Mouse (Mus musculus) adrenal gland, adult (tissue): Measurements from ENCODE around the gene Anxa4.

Source experiments
- DNase-seq, 2 experiments: peaks; one replicate each; pipeline ENCODE4 v3.0.0; 2022 to 2023; ENCODE audit warnings: low spot score in 1 of 2; ENCODE audit not compliant: inconsistent age in 2 of 2

Gene Anxa4

DNA sequence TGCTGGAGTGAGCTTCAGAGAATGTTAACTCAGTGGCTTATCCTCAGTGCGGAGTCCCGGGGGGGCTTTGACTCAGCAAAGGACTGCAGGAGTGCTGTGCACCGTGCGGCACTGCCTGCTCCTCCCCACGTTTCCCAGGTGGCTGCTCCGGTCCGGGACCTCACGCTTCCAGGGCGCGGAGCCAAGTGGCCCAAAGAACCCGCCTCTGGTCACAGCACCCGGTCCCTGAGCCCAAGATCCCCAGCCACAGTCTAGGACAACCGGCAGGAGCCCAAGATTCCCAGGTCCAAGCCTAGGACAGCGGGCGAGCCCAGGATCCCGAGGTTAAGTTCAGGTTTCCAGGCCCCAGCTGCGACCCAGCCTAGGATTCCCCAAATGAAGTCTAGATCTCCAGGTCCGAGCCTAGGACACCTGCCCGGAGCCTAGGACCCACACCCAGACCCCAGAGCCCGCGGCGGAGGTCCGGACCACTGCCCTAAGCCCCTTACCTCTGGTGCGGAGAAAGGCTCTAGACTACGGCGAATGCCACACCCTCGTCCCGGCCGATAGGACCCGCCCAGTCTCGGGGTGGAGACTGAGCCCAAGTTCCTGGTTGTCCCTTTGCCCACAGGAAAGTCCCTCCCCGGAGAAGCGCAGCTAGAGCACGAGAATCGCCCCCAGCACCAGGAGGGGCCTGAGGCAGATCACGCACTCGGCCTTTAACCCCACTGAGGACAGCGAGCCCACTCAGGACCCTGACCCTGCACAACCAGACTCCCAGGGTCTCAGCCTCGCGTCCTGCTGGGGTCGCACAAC lies at the start of gene Anxa4:
Gene Anxa4 (minus strand): TSS at position 564 of the 795 bp plus-strand sequence.
- DNase-seq, result peak; percentile 88 to 95

DNA sequence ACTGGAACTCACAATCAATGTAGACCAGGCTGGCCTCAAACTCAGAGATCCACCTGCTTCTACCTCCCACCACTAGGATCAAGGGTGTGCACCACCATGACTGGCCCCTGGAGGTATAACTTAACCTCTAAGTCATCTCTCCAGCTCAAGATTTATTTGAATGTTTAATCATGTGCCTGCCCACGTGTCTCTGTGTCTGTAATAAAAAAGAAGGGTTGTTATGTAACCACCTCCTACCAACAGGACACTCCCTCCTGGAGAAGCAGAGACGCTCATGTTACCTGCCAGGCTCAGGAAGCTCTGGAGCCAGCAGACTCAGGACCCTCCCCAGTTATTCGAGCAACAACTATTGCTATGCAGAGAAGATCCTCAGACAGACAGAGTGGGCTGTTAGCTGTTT lies 48.6 kb upstream of the Anxa4 start:
- no peak for DNase-seq

DNA sequence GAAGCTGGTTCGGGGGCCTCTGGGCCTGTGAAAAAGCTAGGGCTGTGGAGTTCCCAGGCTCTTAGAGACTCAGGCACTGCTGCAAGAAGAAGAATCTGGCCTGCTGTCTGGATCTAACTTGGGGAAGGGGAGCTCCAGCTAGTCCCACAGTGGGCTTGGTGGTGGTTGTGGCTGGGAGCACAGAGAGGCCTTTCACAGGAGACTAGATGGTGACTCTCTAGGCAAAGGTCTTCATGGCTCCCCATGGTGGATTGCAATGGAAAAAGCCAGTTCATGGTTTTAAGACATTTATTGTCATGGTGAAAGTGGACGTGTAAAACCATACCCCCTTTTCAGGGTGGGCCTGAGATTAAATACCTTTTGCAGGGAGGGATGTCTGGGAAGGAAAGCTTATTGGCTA lies 45.7 kb upstream of the Anxa4 start:
- DNase-seq, result no peak

DNA sequence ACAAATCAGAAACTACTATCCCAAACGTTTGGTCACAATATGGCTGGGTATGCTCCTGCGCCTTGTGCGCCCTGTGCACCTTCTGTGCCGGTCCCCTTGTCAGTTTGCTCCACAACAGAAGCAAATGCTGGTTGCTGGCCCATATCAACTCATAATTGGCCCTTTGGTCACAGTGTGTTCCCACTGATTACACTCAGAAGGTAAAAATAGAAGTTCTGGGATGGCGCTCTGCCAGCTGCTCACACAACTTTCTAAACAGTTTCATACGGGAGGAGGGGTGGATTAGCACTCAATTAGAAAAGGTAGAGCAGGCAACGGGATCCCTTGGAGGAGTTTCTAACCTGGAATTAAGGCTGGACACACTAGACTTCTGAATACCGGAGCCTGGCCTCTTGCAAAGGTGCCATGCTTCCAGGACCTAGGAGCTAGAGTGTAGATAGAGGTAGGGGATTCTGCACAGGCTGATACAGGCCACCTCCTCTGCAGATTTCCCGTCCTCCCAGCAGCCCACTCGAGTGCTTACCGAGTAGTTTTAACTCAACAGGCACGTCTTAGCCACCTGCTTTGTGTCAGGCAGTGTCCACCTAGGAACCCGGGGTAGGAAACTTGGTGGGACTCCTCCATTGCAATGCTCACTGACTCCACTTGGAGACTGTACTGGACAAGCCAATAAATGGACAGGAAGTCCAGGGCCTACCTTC lies 39.6 kb upstream of the Anxa4 start:
- DNase-seq, result peak; percentile 62 to 63

DNA sequence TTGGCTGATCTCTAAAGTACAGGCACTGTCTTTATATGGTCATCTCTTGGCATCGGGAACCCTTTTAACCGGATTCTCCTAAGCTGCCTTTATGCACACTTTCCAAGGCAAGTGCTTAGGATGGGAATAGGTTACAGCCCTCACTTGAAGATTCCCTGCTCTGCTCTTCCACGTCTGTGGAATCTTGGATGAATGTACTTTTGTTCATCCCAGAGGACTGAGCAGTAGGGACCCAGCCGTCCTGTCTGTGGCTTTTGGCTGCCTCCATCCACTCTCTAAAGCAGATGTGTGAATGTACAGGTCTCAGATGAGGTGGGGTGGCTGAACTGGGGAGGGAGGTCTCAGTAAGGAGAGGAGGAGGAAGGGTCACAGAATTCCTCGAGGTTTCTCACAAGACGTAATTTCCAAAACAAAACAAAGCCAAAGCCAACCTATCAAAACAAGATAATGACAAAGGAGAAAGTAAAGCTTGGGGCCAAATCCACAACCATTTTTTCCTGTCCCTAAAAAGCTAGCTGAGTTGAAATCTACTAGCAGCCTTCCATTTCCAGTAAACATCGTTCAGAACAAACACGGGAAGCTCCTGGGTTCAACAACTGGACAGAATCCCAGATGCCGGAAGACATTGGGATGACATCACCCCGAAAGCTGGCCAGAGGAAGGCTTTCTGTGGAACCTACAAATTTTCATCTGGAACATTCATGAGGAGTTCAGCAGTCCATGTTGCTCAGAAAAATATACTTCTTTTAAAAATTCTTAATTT lies 37.5 kb upstream of the Anxa4 start:
- no peak for DNase-seq

DNA sequence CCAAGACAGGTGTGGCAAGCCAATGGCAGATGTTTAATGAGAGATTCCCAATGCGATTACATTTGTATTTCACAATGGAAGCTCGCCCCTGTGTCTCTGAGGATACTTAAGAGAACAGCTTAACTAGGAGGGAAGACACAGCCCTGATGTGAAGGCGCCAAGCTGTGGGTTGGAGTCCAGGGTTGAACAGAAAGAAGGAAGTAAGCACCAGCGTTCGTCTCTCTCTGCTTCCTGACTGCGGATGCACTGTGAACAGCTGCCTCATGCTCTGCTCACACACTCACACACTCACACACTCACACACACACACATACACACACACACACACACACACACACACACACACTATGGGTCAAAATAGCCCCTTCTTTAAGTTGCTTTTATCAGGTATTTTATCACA lies 36.4 kb upstream of the Anxa4 start:
- no peak for DNase-seq

DNA sequence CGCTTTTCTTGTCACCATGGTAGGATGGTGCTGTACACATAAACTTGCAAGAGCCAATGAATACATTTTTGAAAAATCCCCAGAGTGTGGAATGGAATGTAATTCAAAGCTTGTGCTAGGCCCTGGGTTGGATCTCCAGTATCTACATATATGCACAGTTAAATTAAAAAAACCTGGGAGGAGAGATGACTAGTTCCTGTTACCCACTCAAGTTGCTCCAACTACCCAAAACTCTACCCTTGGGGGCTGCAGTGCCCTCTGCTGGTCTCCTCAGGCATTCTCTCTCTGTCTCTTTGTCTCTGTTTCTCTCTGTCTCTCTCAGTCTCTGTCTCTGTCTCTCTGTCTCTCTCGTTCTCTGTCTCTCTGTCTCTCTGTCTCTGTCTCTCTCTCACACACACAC lies 34.0 kb upstream of the Anxa4 start:
- DNase-seq, result no peak

DNA sequence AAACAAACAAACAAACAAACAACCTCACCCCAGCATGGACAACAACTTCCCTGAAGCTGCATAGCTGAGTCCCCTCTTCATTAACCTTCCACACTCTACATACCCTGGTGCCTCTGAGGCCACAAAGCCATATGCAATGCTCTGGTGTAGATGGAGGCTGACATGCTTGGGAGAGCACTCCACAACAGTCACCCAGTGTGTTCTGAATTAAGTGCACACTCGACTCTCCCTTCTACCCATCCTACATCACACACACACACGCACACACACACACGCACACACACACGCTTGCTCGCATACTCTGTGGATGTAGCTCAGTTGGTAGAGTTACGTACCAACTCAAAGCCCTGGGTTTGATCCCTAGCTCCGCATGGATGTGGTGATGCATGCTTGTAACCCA lies 31.0 kb upstream of the Anxa4 start:
- no peak for DNase-seq

DNA sequence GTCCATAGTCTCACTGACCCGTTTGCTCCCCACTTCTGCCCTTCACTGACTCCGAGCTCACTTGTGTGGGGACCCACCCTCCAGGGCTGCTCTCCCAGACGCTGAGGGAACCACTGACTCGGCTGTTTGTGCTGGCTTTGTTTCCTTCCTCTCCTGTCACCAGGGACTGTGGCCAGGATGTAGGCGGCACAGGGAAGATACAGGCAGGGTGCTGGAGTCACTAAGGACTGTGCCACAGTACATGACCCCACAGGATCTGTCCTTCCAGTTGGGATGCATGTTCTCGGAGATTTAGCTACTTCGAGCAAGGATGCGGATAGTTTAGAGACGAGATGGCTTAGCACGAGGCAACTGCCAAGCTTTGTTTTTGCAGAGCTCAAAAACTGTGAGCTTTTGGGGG lies 30.4 kb upstream of the Anxa4 start:
- DNase-seq, result peak; percentile 49 to 65

DNA sequence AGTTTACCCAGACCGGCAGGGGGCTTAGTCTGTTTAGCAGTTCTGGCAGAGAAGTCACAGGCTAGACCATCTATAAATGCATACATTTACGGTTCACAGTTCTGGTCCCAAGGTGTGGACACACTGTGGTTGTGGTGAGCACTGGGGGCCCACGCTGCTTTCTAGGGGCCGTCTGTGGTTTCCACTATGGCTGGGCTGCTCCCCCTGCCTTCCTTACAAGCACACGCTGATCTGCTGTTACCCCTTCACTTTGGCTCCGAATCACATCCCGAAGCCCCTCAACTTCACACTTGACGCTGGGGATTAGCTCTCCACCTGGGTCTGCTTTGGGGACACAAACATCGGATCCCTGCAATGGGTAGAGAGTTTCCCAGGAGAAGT lies 29.7 kb upstream of the Anxa4 start:
- DNase-seq, result no peak

DNA sequence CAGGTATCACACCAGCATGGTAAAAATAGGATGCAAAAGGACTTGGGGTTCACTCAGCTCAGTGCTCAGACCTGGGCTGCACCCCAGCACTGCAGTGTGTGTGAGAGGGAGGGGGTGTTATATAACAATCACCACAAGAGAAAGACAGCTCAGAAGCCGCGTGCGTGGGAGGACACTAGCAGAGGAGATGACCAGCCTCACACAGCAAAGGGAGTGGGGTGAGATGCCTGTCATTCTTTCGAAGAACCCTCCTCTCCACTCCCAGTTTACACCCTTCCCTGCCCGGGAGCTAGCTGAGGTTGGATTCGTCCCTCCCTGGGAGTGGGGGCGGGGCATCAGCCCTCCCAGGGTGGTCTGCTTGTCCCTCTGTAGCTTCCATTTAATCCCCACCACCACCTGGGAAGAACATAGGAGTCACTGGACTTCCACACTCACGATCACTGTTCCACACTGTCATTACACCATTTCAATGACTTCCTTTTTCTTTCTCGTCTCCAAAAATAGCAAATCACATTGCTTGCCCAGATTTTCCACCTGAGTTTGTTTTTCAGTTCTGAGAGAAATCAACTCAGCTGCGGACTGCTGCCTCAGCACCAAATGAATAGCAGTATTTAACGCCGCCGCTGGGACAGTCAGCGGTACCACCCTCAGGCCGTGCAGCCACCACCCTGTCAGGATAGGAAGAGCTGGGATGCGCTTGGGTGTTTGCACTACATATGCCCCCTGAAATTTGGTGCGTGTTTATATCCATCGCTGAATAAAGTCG lies 29.1 kb upstream of the Anxa4 start:
- peak; percentile 73 to 86 for DNase-seq

DNA sequence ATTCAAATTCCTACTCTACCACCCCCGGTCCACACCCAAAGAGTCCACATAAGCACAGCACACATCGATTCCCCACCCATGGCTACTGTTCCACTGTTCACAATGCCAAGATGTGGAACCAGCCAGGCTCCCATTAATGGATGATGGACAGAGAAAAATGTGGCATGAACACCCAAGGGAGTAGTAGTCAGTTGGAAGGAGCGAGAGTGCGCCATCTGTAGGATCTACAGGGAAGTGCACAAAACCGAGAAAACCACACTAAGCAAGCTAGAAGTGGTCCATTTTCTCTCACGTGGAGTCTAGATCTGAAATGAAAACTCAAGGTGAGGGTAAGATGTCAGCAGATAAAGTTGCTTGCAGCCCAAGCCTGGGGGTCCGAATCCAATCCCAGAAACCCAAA lies 27.3 kb upstream of the Anxa4 start:
- DNase-seq, result peak in 1 of 2 experiments; percentile 65

DNA sequence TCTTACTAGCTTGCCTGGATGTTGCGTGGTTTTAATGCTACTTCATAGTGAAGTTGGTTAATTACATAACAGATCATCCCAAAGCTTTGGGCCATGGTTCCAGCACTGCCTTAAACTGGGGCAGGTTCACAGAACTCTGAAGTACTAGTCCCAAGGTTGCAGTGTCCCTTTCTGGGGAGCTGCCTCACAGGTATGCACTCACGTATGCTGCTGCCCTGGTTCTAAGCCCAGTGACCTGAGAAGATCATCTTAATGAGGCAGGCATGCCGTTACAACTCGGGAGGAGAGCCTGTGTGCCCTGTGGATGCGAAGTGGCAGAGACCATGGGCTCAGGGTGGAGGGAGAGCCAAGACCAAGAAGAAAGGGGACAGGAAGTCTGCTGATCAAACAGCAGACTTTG lies 26.5 kb upstream of the Anxa4 start:
- DNase-seq, result no peak

DNA sequence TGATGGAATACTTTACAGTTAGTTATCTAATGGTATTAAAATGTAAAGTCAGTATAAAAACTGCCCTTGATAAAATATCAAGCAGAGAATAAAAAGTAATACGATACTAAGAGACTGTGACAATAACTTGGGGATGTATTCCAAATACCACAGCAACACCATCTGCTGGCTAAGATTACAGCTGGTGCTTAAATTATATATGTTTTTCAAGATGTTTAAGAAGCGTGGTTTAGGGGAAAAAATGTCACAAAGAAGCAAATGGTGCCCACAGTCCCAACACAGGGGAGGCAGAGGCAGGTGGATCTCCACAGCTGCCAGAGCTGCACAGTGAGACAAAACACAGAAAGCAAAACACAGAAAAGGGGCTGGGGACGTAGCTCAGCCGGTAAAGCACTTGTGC lies 25.5 kb upstream of the Anxa4 start:
- no peak for DNase-seq

DNA sequence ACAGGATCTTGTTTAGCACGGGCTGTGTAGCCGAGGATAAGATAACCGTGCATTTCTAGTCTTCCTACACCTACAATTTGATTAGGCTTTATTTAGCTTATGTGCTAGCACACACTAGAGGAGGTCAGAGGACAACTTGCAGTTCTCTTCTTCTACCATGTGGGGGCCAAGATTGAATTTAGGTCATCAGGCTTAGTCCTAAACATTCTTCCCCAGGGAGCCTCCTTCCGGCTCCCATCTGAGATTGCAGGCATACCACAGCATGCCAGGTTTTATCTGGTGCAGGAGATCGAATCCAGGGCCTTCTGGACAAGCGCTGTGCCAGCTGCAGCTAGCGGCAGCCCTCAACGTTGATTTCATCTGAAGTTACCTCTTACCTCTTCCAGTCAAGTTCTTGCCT lies 23.2 kb upstream of the Anxa4 start:
- peak in 1 of 2 experiments; percentile 69 for DNase-seq

DNA sequence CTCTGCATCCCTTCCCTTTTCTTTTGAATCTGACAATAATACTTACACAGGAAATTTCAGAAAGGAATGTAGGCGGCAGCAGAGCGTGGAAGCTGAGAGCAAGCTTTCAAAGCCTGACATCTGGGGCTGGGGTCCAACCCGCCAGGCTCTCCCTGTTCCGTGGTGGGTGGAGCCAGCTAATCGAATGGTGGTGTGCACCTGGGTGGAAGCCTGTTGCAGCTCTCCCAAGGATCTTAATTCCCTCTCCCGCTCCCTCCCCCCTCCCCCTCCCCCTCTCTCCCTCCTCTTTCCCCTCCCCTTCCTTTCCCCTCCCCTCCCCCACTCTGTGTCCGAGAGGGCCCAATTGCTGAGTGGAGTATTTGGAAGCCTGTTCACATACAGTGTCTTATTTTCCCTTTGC lies 22.1 kb upstream of the Anxa4 start:
- no peak for DNase-seq

DNA sequence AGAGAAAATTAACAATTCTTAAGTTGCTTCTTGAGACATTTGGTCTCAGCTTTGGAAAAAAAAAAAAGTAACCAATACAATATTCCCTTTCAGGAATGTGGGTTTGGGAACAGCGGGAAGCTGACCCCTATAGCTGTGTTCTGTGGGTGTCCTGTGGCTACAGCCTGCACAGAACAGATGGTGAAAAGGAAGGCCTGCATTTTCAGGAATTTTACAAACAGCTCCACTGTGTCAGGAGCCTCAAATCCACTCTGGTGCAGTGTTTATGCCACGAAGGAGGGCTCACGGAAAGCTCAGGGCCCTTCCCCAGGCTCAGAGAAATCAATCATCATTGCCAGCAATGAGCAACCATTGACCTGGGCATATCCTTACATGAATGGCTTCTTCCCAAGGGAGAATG lies 21.5 kb upstream of the Anxa4 start:
- DNase-seq, result no peak

DNA sequence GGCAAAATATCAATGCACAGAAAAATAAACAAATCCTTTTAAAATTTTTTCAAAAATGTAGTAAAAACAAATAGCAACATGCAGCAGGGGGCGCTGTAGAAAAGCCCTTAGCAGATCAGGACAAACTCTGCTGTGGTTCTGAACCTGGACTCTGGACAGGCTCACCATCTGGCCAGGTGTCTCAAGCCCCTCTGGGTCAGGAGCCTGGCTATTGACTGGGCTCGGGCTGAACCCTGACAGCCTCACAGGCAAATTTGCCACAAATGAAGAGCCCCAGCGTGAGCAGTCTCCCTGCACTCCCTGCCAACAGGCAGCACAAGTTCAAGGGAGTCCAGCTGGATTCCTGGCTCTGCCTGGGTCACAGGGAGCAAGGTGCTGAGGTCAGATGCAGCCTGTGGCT lies 20.0 kb upstream of the Anxa4 start:
- DNase-seq, result peak; percentile 44 to 79

DNA sequence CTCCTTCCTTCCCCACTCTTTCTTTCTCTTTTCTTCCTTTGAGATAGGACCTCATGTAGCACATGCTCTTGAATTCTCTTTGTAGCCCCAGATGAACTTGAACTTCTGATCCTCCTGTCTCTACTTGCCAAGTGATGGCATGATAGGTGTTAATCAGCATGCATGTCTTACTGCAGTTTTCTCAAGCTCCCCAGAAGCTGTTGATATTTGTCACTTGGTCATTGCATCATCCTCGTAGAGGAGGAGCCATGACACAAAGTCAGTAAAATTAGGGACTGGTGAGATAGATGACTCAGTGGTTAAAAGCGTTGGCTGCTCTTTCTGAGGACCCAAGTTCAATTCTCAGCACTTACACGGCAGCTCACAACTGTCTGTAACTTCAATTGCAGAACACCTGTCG lies 19.5 kb upstream of the Anxa4 start:
- DNase-seq, result no peak

DNA sequence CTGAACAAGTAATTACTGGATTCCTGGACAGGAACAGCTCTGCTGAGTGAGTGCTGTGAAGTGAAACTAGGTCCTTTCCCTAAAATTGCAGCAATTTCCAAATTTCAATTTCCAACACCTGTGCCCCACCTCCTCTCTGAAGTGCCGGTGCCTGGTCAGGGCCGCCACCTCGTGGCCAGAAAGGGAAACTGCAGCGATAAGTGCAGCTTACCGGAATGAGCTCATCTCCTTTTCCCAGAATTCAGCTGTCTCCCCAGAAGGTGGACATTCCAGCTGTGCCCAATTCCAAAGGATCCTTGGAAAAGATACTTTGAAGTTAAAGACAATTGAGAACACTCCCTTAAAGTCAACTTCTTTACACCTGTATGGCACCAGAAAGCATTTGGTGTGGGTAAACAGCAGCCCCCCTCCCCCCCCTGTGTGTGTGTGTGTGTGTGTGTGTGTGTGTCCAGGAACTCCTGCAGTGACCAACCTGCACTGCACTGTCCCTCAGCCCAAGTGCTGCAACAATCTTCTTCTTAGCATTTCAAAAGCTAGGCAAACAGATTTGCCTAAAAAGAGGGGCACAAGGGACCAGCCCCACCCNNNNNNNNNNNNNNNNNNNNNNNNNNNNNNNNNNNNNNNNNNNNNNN lies 13.2 kb upstream of the Anxa4 start:
- DNase-seq, result peak; percentile 78 to 93

DNA sequence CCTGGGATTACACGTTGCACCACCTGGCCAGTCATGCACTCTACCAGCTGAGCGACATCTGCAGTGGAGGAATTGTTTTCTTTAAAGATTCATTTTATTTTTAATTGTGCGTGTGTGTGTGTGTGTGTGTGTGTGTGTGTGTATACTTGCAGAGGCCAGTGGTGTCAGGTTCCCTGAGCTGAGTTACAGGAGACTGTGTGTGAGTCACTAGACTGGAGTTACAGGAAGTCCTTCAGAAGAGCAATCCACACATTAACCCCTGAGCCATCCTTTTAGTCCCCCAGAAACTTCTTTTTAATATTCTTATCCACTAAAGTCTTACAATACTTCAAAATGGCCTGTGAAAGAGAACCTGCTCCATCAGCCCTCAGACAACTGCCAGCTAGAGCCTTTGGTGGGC lies 11.3 kb upstream of the Anxa4 start:
- DNase-seq, result no peak
